In genomic region chr7:117440994-117441393, GRCm38 (mm10) we compare ENCODE assay signal across 15 mouse cellular contexts.
DNase-seq lines count a peak whose midpoint lies in the region; ATAC-seq and TF ChIP-seq lines count a peak whose summit lies in the region.
"Had no signal": no experiment of that assay in that cellular context is flagged by ENCODE, and none has a peak within 500 bp of the region (broad histone marks: within the 10 kb centered on the region; RNA-seq: fewer than 3 reads in every experiment).

No protein-coding gene starts in this region.

- no peak for TF ChIP-seq CTCF in stomach, postnatal 0 days (IDR thresholded peaks at IDR 0.05; ENCODE audit: low read depth)

- no peaks in the 10 kb centered on the region for H3K36me3 ChIP-seq in kidney, embryonic 14.5 days (ENCODE audit: control insufficient read depth, insufficient read depth, low read length)
- no peaks in the 10 kb centered on the region for H3K36me3 ChIP-seq in stomach, postnatal 0 days (ENCODE audit: control insufficient read depth, insufficient read depth, low read length)
- H3K36me3 ChIP-seq: embryonic facial prominence, embryonic 15.5 days; heart, embryonic 12.5 days had no signal

- H3K27me3 ChIP-seq in kidney, embryonic 14.5 days (ENCODE audit: control insufficient read depth, insufficient read depth, low read length) = no peaks in the 10 kb centered on the region
- no peaks in the 10 kb centered on the region for H3K27me3 ChIP-seq in stomach, postnatal 0 days (ENCODE audit: control insufficient read depth, insufficient read depth, low read length)
- H3K27me3 ChIP-seq: embryonic facial prominence, embryonic 15.5 days; heart, embryonic 12.5 days had no signal

- no peak overlapping the region for H3K9ac ChIP-seq in kidney, embryonic 14.5 days (ENCODE audit: low read depth, low read length)
- H3K9ac ChIP-seq in stomach, postnatal 0 days (ENCODE audit: low read length) = no peak overlapping the region
- H3K9ac ChIP-seq: embryonic facial prominence, embryonic 15.5 days; heart, embryonic 12.5 days; hindbrain, embryonic 14.5 days; liver, postnatal 0 days had no signal

- no peak overlapping the region for H3K27ac ChIP-seq in kidney, embryonic 14.5 days (ENCODE audit: low read depth, low read length)
- no peak overlapping the region for H3K27ac ChIP-seq in stomach, postnatal 0 days (replicated peaks)
- H3K27ac ChIP-seq: embryonic facial prominence, embryonic 15.5 days; hindbrain, embryonic 14.5 days had no signal

- no peaks in the 10 kb centered on the region for H3K9me3 ChIP-seq in kidney, embryonic 14.5 days (ENCODE audit: control insufficient read depth, low read length)
- H3K9me3 ChIP-seq in stomach, postnatal 0 days (ENCODE audit: control insufficient read depth, low read length) = no peaks in the 10 kb centered on the region
- H3K9me3 ChIP-seq: embryonic facial prominence, embryonic 15.5 days; heart, embryonic 12.5 days had no signal

- no peak overlapping the region for H3K4me2 ChIP-seq in kidney, embryonic 14.5 days (replicated peaks; ENCODE audit: low read depth, low read length)
- no peak overlapping the region for H3K4me2 ChIP-seq in stomach, postnatal 0 days (replicated peaks; ENCODE audit: low read depth)
- H3K4me2 ChIP-seq: embryonic facial prominence, embryonic 15.5 days; heart, embryonic 12.5 days; hindbrain, embryonic 14.5 days had no signal

- no peak overlapping the region for H3K4me3 ChIP-seq in kidney, embryonic 14.5 days (ENCODE audit: low read length)
- no peak overlapping the region for H3K4me3 ChIP-seq in stomach, postnatal 0 days (ENCODE audit: low read depth, low read length)
- H3K4me3 ChIP-seq: embryonic facial prominence, embryonic 15.5 days; heart, embryonic 12.5 days had no signal

- 0 out of 2 replicates have a peak, but pooled peaks cover 3% of the 10 kb centered on the region for H3K4me1 ChIP-seq in kidney, embryonic 14.5 days (ENCODE audit: control insufficient read depth, insufficient read depth, low read length)
- no peaks in the 10 kb centered on the region for H3K4me1 ChIP-seq in stomach, postnatal 0 days (replicated peaks; ENCODE audit: control insufficient read depth, insufficient read depth)

- peak; percentile 51 for DNase-seq in kidney, adult 18-20 months
- DNase-seq in kidney, adult 8-10 months = peak; percentile 63 to 77
- DNase-seq in left cerebral cortex, adult 18-20 months (ENCODE audit: low spot score in 2 of 2) = peak; percentile 56 to 70
- DNase-seq in right cerebral cortex, postnatal 36 days (ENCODE audit: low spot score in 2 of 2) = peak; percentile 52 to 65
- no peak for DNase-seq in stomach, postnatal 0 days (ENCODE audit: low spot score)
- DNase-seq in thymus, postnatal 4 days = no peak
- DNase-seq in lung, postnatal 14 days = no peak
- DNase-seq: cerebellum, adult 8-10 months; liver, postnatal 0 days had no signal

- TF ChIP-seq EP300 in stomach, postnatal 0 days (optimal IDR thresholded peaks at IDR 0.05) = no peak

- no peak for ATAC-seq in kidney, embryonic 14.5 days (ENCODE audit: low FRiP score, low TSS enrichment)
- no peak for ATAC-seq in stomach, postnatal 0 days (ENCODE audit: low FRiP score, low TSS enrichment)
- ATAC-seq: CD4-positive, CD25-positive, alpha-beta regulatory T cell, adult 4 months; forebrain, embryonic 16.5 days; liver, postnatal 0 days had no signal

- WGBS in kidney, embryonic 14.5 days = 89% methylated on average over 3 of the region's 3 CpGs
- WGBS in stomach, postnatal 0 days = 75% methylated on average over 3 of the region's 3 CpGs

Comparison
In these comparisons a context has a peak if more than half of its experiments do, and no peak if none do; other contexts are left out.
1. DNase-seq: peak in kidney, adult 18-20 months (single experiment), kidney, adult 8-10 months (2 of 2), left cerebral cortex, adult 18-20 months (2 of 2) and right cerebral cortex, postnatal 36 days (2 of 2); none in stomach, postnatal 0 days (single experiment), thymus, postnatal 4 days (single experiment) and lung, postnatal 14 days (single experiment).